16 mouse cellular contexts compared by ENCODE assay signal in genomic region chr10:92296303-92296702, GRCm38 (mm10).
DNase-seq lines count a peak whose midpoint lies in the region; ATAC-seq lines count a peak whose summit lies in the region.
"Had no signal": no experiment of that assay in that cellular context is flagged by ENCODE, and none has a peak within 500 bp of the region (broad histone marks: within the 10 kb centered on the region; RNA-seq: fewer than 3 reads in every experiment).

No protein-coding gene starts in this region.

- H3K36me3 ChIP-seq in neural tube, embryonic 11.5 days (ENCODE audit: control insufficient read depth, insufficient read depth, low read length): no peaks in the 10 kb centered on the region
- no peaks in the 10 kb centered on the region for H3K36me3 ChIP-seq in hindbrain, embryonic 11.5 days (ENCODE audit: control insufficient read depth, insufficient read depth, low read length)
- no peaks in the 10 kb centered on the region for H3K36me3 ChIP-seq in midbrain, embryonic 14.5 days (ENCODE audit: control insufficient read depth, insufficient read depth, low read length)
- H3K36me3 ChIP-seq: embryonic facial prominence, embryonic 15.5 days; limb, embryonic 15.5 days; stomach, embryonic 15.5 days had no signal

- H3K4me3 ChIP-seq in neural tube, embryonic 11.5 days (ENCODE audit: low read depth, low read length): no peak overlapping the region
- H3K4me3 ChIP-seq in hindbrain, embryonic 11.5 days (ENCODE audit: low read depth, low read length): no peak overlapping the region
- no peak overlapping the region for H3K4me3 ChIP-seq in midbrain, embryonic 14.5 days (replicated peaks; ENCODE audit: low read depth, low read length)
- H3K4me3 ChIP-seq: embryonic facial prominence, embryonic 15.5 days; limb, embryonic 15.5 days; stomach, embryonic 15.5 days had no signal

- no peak for DNase-seq in neural tube, embryonic 11.5 days (ENCODE audit: low spot score)
- no peak for DNase-seq in neural tube, embryonic 10.5 days (ENCODE audit: extremely low spot score, low spot score)
- DNase-seq in hindbrain, embryonic 11.5 days (ENCODE audit: low spot score): peak; percentile 20
- peak; percentile 69 for DNase-seq in midbrain, embryonic 14.5 days
- no peak for DNase-seq in right cerebral cortex, postnatal 4 days
- no peak for DNase-seq in left cerebral cortex, postnatal 10 days (ENCODE audit: extremely low spot score in 1 of 2, low spot score in 2 of 2)
- DNase-seq in spleen, postnatal 14 days (ENCODE audit: low spot score in 2 of 2): no peak
- no peak for DNase-seq in layer of hippocampus, postnatal 14 days (ENCODE audit: low spot score in 2 of 2)
- DNase-seq: cerebellum, adult 8-10 months; gastrocnemius, postnatal 14 days; kidney, adult 11 months; lung, adult 18-20 months had no signal

- H3K4me2 ChIP-seq in neural tube, embryonic 11.5 days (ENCODE audit: low read depth): no peak overlapping the region
- no peak overlapping the region for H3K4me2 ChIP-seq in hindbrain, embryonic 11.5 days (replicated peaks; ENCODE audit: low read depth, low read length)
- H3K4me2 ChIP-seq in midbrain, embryonic 14.5 days (ENCODE audit: low read length): peak overlapping the region; percentile 3
- H3K4me2 ChIP-seq: embryonic facial prominence, embryonic 15.5 days; limb, embryonic 15.5 days; stomach, embryonic 15.5 days had no signal

- H3K4me1 ChIP-seq in neural tube, embryonic 11.5 days (ENCODE audit: control insufficient read depth, insufficient read depth, low read length): peaks cover 8% of the 10 kb centered on the region
- H3K4me1 ChIP-seq in hindbrain, embryonic 11.5 days (replicated peaks; ENCODE audit: control insufficient read depth, insufficient read depth, low read length): peaks cover 3% of the 10 kb centered on the region; the same call in 1 of the 2 replicates
- peaks cover 12% of the 10 kb centered on the region for H3K4me1 ChIP-seq in midbrain, embryonic 14.5 days (ENCODE audit: control insufficient read depth, insufficient read depth, low read length)
- H3K4me1 ChIP-seq: embryonic facial prominence, embryonic 15.5 days; limb, embryonic 15.5 days; stomach, embryonic 15.5 days had no signal

- intact Hi-C loops in left cerebral cortex, postnatal 10 days (cut with DNase I): no loop called here

- H3K9me3 ChIP-seq in neural tube, embryonic 11.5 days (ENCODE audit: control insufficient read depth, low read length): no peaks in the 10 kb centered on the region
- H3K9me3 ChIP-seq in hindbrain, embryonic 11.5 days (ENCODE audit: control insufficient read depth, low read length): no peaks in the 10 kb centered on the region
- H3K9me3 ChIP-seq in midbrain, embryonic 14.5 days (ENCODE audit: control insufficient read depth, low read length): 0 out of 2 replicates have a peak, but pooled peaks cover 4% of the 10 kb centered on the region
- H3K9me3 ChIP-seq: embryonic facial prominence, embryonic 15.5 days; limb, embryonic 15.5 days; stomach, embryonic 15.5 days had no signal

- no peak overlapping the region for H3K27ac ChIP-seq in neural tube, embryonic 11.5 days (ENCODE audit: low read depth, low read length)
- H3K27ac ChIP-seq in hindbrain, embryonic 11.5 days (ENCODE audit: low read depth, low read length): peak overlapping the region; percentile 24; the same call in 1 of the 2 replicates
- peak overlapping the region; percentile 47 for H3K27ac ChIP-seq in midbrain, embryonic 14.5 days (replicated peaks; ENCODE audit: low read depth, low read length)
- H3K27ac ChIP-seq: embryonic facial prominence, embryonic 15.5 days; limb, embryonic 15.5 days; macrophage; stomach, embryonic 15.5 days had no signal

- ATAC-seq in neural tube, embryonic 11.5 days (ENCODE audit: insufficient read depth, low FRiP score, low TSS enrichment): peak; percentile 61; the same call in 1 of the 2 replicates
- ATAC-seq in hindbrain, embryonic 11.5 days (ENCODE audit: low FRiP score): 0 out of 2 replicates have a peak, but pooled peaks have one; percentile 19
- ATAC-seq in midbrain, embryonic 14.5 days (ENCODE audit: low FRiP score, low TSS enrichment): no peak

- H3K27me3 ChIP-seq in neural tube, embryonic 11.5 days (ENCODE audit: control insufficient read depth, insufficient read depth, low read length): no peaks in the 10 kb centered on the region
- H3K27me3 ChIP-seq in hindbrain, embryonic 11.5 days (ENCODE audit: control insufficient read depth, insufficient read depth, low read length): no peaks in the 10 kb centered on the region
- H3K27me3 ChIP-seq in midbrain, embryonic 14.5 days (ENCODE audit: control insufficient read depth, insufficient read depth, low read length): no peaks in the 10 kb centered on the region
- H3K27me3 ChIP-seq: embryonic facial prominence, embryonic 15.5 days; limb, embryonic 15.5 days; stomach, embryonic 15.5 days had no signal

- H3K9ac ChIP-seq in neural tube, embryonic 11.5 days (ENCODE audit: low read length): peak overlapping the region; percentile 9; the same call in 1 of the 2 replicates
- no peak overlapping the region for H3K9ac ChIP-seq in hindbrain, embryonic 11.5 days (ENCODE audit: low read depth, low read length)
- H3K9ac ChIP-seq in midbrain, embryonic 14.5 days (replicated peaks; ENCODE audit: low read length): 0 out of 2 replicates have a peak overlapping the region, but pooled peaks have one; percentile 12
- H3K9ac ChIP-seq: embryonic facial prominence, embryonic 15.5 days; limb, embryonic 15.5 days; stomach, embryonic 15.5 days had no signal

- WGBS in neural tube, embryonic 11.5 days: 60% methylated on average over 9 of the region's 9 CpGs
- WGBS in hindbrain, embryonic 11.5 days: 56% methylated on average over 9 of the region's 9 CpGs
- WGBS in midbrain, embryonic 14.5 days: 26% methylated on average over 9 of the region's 9 CpGs

Comparison
In these comparisons a context has a peak if more than half of its experiments do, and no peak if none do; other contexts are left out.
1. DNase-seq: peak in hindbrain, embryonic 11.5 days (single experiment) and midbrain, embryonic 14.5 days (single experiment); none in neural tube, embryonic 11.5 days (single experiment), neural tube, embryonic 10.5 days (single experiment), right cerebral cortex, postnatal 4 days (single experiment), left cerebral cortex, postnatal 10 days (0 of 2), spleen, postnatal 14 days (0 of 2) and layer of hippocampus, postnatal 14 days (0 of 2).